Mouse (Mus musculus) limb, embryonic 14.5 days (tissue): ENCODE measurements around the gene Lrrc26. TPM values are rescaled to one million over a fixed set of nuclear protein-coding genes. Genes with fewer than 3 reads are reported as not detected.
A peak's percentile ranks its signal among the peaks of the same experiment; 100 is the strongest.

Experiments used
- ATAC-seq: fragments of 200-750 bp; cut with Nextera tagmentation; 2 replicates; pipeline ENCODE4 v1.8.0; 2017; ENCODE audit warnings: low read depth, moderate number of reproducible peaks, moderate TSS enrichment; ENCODE audit not compliant: low FRiP score
- DNase-seq: peaks from one replicate; pipeline ENCODE4 v3.0.0-alpha.2; 2015; ENCODE audit warnings: low spot score
- H3K27ac ChIP-seq: fragments of 300-500 bp; sonication (generic); replicated peaks from 2 replicates; pipeline ENCODE4 v1.5.1; 2014; ENCODE audit warnings: low read depth, mild to moderate bottlenecking, low read length, moderate library complexity, mixed read lengths
- H3K27me3 ChIP-seq: fragments of 300-500 bp; sonication (generic); 2 replicates; pipeline ENCODE4 v1.6.1; 2014; ENCODE audit warnings: low read length, mixed read lengths; ENCODE audit not compliant: control insufficient read depth, insufficient read depth
- H3K36me3 ChIP-seq: fragments of 300-500 bp; sonication (generic); 2 replicates; pipeline ENCODE4 v1.6.1; 2014; ENCODE audit warnings: mild to moderate bottlenecking, low read length, moderate library complexity, mixed read lengths; ENCODE audit not compliant: control insufficient read depth, insufficient read depth
- H3K4me1 ChIP-seq: fragments of 300-500 bp; sonication (generic); 2 replicates; pipeline ENCODE4 v1.6.1; 2014; ENCODE audit warnings: antibody characterized with exemption, low read length, mixed read lengths; ENCODE audit not compliant: control insufficient read depth, insufficient read depth
- H3K4me2 ChIP-seq: fragments of 300-500 bp; sonication (generic); replicated peaks from 2 replicates; pipeline ENCODE4 v1.6.1; 2014; ENCODE audit warnings: low read depth, mild to moderate bottlenecking, low read length, moderate library complexity; ENCODE audit not compliant: severe bottlenecking
- H3K4me3 ChIP-seq: fragments of 300-500 bp; sonication (generic); replicated peaks from 2 replicates; pipeline ENCODE4 v1.5.1; 2014; ENCODE audit warnings: low read length
- H3K9ac ChIP-seq: fragments of 300-500 bp; sonication (generic); 2 replicates; pipeline ENCODE4 v1.6.1; 2014; ENCODE audit warnings: mild to moderate bottlenecking, low read depth, low read length, moderate library complexity; ENCODE audit not compliant: severe bottlenecking
- H3K9me3 ChIP-seq: fragments of 300-500 bp; sonication (generic); 2 replicates; pipeline ENCODE4 v1.6.1; 2016; ENCODE audit warnings: low read length; ENCODE audit not compliant: control insufficient read depth
- POLR2A ChIP-seq: fragments of 200-500 bp; IDR thresholded peaks from 2 replicates; pipeline ENCODE4 v1.8.0; 2012; ENCODE audit warnings: inconsistent platforms, mild to moderate bottlenecking, moderate library complexity, borderline replicate concordance; ENCODE audit not compliant: insufficient read depth, insufficient read length; ENCODE audit errors: extremely low read depth
- WGBS: fragments of 180-500 bp; shearing (Covaris S2); extraction: QIAGEN DNeasy Blood & Tissue Kit; methylation state at CpG from one replicate; pipeline ENCODE4 v1.1.7; 2014; 5-methylcytosine and 5-hydroxymethylcytosine counted together
- polyA plus RNA-seq, 2 experiments: library from polyadenylated mRNA; depleted of rRNA in 1 of 2; stranded (reverse) in 1 of 2; unstranded in 1 of 2; fragments of >200 nt; fragmentation: Nextera tagmentation in 1 of 2; extraction: Ambion mirVana in 1 of 2; gene quantifications; 2 replicates each; pipeline versions ENCODE4 v1.2.1 to v1.2.3; 2012 to 2014

Lrrc26 gene
- polyA plus RNA-seq, 2 experiments: 0.15 TPM; not detected in 1

DNA sequence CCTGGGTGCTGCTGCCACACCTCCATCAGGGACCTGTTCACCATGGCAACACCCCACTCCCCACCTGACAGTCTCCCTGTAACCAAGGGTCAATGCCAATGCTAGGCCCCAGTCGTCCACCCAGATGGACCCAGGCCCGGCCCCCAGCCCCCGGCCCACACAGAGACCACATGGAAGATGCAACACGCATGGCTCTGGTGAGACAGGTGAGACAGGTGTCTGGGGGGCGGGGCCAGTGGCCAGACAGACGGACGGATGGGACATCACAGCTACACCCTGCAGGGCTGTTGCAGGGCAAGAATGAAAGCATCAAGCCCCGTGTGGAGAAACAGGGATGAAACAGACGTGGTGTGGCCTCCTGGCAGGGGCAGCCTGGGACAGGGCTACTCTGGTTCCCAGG, 4.0 kb downstream of the Lrrc26 start:
- WGBS: 72% methylated on average over 9 of the region's 9 CpGs
- TF ChIP-seq POLR2A: no peak
- Histone ChIP-seq H3K9ac (no peak overlapping the region), H3K27me3 (peaks cover 47% of the 10 kb centered on the region), H3K4me2 (no peak overlapping the region), H3K36me3 (no peaks in the 10 kb centered on the region), H3K27ac (no peak overlapping the region), H3K4me1 (peaks cover 3% of the 10 kb centered on the region; the same call in 1 of the 2 replicates), H3K4me3 (no peak overlapping the region), H3K9me3 (no peaks in the 10 kb centered on the region)
- no peak for DNase-seq
- ATAC-seq: no peak

DNA sequence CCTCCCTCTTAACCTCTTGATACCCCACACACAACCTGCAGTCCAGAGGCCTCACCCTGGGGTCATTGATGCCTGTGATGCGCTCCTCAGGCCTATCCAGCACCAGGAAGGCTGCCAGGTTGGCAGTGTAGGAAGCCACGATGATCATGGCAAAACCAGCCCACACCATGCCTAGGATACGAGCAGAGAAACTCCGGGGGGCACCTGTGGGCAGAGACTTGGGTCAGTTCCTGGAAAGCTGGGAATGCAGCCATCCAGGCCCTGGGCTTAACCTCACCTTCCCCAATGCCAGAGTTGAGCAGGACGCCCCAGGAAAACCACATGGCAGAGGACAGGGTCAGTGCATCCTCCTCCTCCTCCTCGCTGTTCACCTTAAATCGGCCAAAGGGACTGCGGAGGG, 7.4 kb downstream of the Lrrc26 start:
- Histone ChIP-seq H3K9me3 (no peaks in the 10 kb centered on the region), H3K4me3 (no peak overlapping the region), H3K36me3 (no peaks in the 10 kb centered on the region), H3K4me2 (no peak overlapping the region), H3K27ac (no peak overlapping the region), H3K4me1 (peaks cover 3% of the 10 kb centered on the region; the same call in 1 of the 2 replicates), H3K9ac (no peak overlapping the region), H3K27me3 (peaks cover 13% of the 10 kb centered on the region)
- ATAC-seq (no peak), DNase-seq (no peak)
- 73% methylated on average over 7 of the region's 8 CpGs for WGBS
- TF ChIP-seq POLR2A: no peak

DNA sequence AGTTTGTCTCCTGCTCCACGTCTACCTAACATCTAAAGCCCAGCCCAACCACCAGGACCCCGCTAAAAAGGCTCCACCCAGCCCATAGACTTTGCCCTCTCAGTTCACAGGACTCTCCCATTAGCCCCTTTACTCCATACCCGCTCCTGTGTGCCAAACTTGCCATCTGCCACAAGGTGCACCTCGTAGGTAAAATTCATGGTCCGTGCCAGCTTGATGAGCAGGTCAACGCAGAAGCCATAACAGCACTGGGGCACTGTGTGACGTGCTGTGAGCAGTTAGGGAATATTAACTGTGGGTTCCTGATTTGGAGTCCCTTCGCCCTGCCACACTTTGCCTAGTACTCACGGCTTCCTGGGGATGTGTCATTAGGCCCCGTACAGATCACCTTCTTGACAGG, 8.3 kb downstream of the Lrrc26 start:
- Histone ChIP-seq H3K9ac (no peak overlapping the region), H3K27me3 (peaks cover 4% of the 10 kb centered on the region), H3K27ac (no peak overlapping the region), H3K36me3 (no peaks in the 10 kb centered on the region), H3K4me1 (no peaks in the 10 kb centered on the region), H3K9me3 (no peaks in the 10 kb centered on the region), H3K4me2 (no peak overlapping the region), H3K4me3 (no peak overlapping the region)
- TF ChIP-seq POLR2A: no peak
- DNase-seq (no peak), ATAC-seq (no peak)
- WGBS: 74% methylated on average over 10 of the region's 10 CpGs

- Histone ChIP-seq H3K4me1 (no peaks in the 10 kb centered on the region), H3K9me3 (no peaks in the 10 kb centered on the region), H3K27me3 (peaks cover 10% of the 10 kb centered on the region; the same call in 1 of the 2 replicates), H3K4me2 (no peak overlapping the region), H3K9ac (no peak overlapping the region), H3K4me3 (no peak overlapping the region), H3K36me3 (no peaks in the 10 kb centered on the region), H3K27ac (no peak overlapping the region)
- DNase-seq (no peak), ATAC-seq (no peak)
- TF ChIP-seq POLR2A: no peak
- WGBS: 65% methylated on average over 3 of the region's 3 CpGs
These were observed 13.7 kb downstream of the Lrrc26 start for GRCm38 (mm10) chr2:25303452-25303851.

DNA sequence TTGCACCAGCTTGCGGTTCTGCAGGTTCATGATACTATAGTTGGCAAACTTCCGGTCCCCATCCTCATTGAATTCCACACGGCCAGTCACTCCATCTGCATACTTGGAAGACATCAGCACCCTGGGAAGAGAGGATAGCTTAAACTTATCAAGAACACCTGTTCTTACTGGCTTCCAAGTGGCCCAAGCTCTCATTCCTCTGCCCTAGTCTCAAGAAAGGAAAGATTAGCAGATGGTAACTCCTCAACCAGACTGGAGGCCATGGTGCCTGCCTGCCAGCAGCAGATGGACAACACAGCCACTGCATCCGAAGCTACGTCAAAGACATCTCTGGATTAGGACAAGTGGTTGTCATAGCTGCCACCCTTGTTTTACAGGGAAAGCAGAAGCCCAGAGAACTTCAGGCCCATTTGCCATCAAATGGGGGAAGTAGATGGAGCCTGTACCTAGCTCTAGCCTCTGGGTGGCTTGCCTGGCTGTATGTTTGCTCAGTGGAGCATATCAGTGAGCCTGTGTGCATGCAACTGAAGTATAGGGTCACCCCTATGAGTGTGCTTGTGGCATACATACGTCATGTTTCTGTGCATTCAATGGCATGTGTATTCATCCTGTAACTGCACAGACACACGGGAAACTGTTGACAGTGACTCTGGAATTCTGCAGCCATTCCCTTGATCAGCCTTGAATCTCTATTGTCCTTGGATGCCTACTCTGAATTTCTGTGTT, 14.4 kb downstream of the Lrrc26 start:
- H3K9me3 ChIP-seq: no peaks in the 10 kb centered on the region
- no peak overlapping the region for H3K9ac ChIP-seq
- H3K4me1 ChIP-seq: no peaks in the 10 kb centered on the region
- H3K36me3 ChIP-seq: no peaks in the 10 kb centered on the region
- H3K27ac ChIP-seq: no peak overlapping the region
- H3K4me3 ChIP-seq: no peak overlapping the region
- 71% methylated on average over 7 of the region's 7 CpGs for WGBS
- peaks cover 15% of the 10 kb centered on the region; the same call in 1 of the 2 replicates for H3K27me3 ChIP-seq
- peak overlapping the region; percentile 74 for H3K4me2 ChIP-seq
- ATAC-seq (no peak), DNase-seq (no peak)
- no peak for TF ChIP-seq POLR2A
